Mouse (Mus musculus): ENCODE results near the gene Cpsf4l.

- no peak for TF ChIP-seq GATA1 (IDR thresholded peaks at IDR 0.05; ENCODE audit: low read length)
- TF ChIP-seq TAL1 (IDR thresholded peaks at IDR 0.05; ENCODE audit: low read length) = no peak
These were observed 47.9 kb downstream of the Cpsf4l start for GRCm38 (mm10) chr11:113661835-113662351.

Data from erythroblast, embryonic 14.5 days (primary cell).